Mouse (Mus musculus): ENCODE measurements around the gene Lsamp. TPM values are rescaled to one million over a fixed set of nuclear protein-coding genes. Genes with fewer than 3 reads are reported as not detected.

Gene Lsamp
- total RNA-seq, 2 experiments from 2014 or later: 15.1 to 15.6 TPM

- no peak for DNase-seq (ENCODE audit: low spot score in 2 of 2)
Measured at GRCm38 (mm10) chr16:40653508-40653907, 669.3 kb downstream of the Lsamp start.

GRCm38 (mm10) chr16:40656347-40656746 lies 672.2 kb downstream of the Lsamp start:
- no peak for DNase-seq (ENCODE audit: low spot score in 2 of 2)

GRCm38 (mm10) chr16:40656871-40657270 lies 672.7 kb downstream of the Lsamp start:
- no peak for DNase-seq (ENCODE audit: low spot score in 2 of 2)

GRCm38 (mm10) chr16:40685531-40685930 lies 701.4 kb downstream of the Lsamp start:
- DNase-seq (ENCODE audit: low spot score in 2 of 2): no peak

GRCm38 (mm10) chr16:40692292-40692691 lies 708.1 kb downstream of the Lsamp start:
- no peak for DNase-seq (ENCODE audit: low spot score in 2 of 2)

- DNase-seq (ENCODE audit: low spot score in 2 of 2): no peak
Measured at GRCm38 (mm10) chr16:40697253-40697652, 713.1 kb downstream of the Lsamp start.

- DNase-seq (ENCODE audit: low spot score in 2 of 2): no peak
Measured at GRCm38 (mm10) chr16:40708558-40708957, 724.4 kb downstream of the Lsamp start.

- no peak for DNase-seq (ENCODE audit: low spot score in 2 of 2)
Measured at GRCm38 (mm10) chr16:40709574-40709973, 725.4 kb downstream of the Lsamp start.

- no peak for DNase-seq (ENCODE audit: low spot score in 2 of 2)
Measured at GRCm38 (mm10) chr16:40710068-40710467, 725.9 kb downstream of the Lsamp start.

- no peak for DNase-seq (ENCODE audit: low spot score in 2 of 2)
Measured at GRCm38 (mm10) chr16:40710491-40710890, 726.3 kb downstream of the Lsamp start.

- DNase-seq (ENCODE audit: low spot score in 2 of 2): no peak
Measured at GRCm38 (mm10) chr16:40713725-40714124, 729.6 kb downstream of the Lsamp start.

- peak; percentile 22 to 40 for DNase-seq (ENCODE audit: low spot score in 2 of 2)
Measured at GRCm38 (mm10) chr16:40739015-40739414, 754.9 kb downstream of the Lsamp start.

GRCm38 (mm10) chr16:40739771-40740170 lies 755.6 kb downstream of the Lsamp start:
- DNase-seq (ENCODE audit: low spot score in 2 of 2): no peak

- DNase-seq (ENCODE audit: low spot score in 2 of 2): no peak
Measured at GRCm38 (mm10) chr16:40740273-40740672, 756.1 kb downstream of the Lsamp start.

GRCm38 (mm10) chr16:40827191-40827590 lies 843.0 kb downstream of the Lsamp start:
- no peak for DNase-seq (ENCODE audit: low spot score in 2 of 2)

GRCm38 (mm10) chr16:40831536-40831935 lies 847.4 kb downstream of the Lsamp start:
- no peak for DNase-seq (ENCODE audit: low spot score in 2 of 2)

GRCm38 (mm10) chr16:40841765-40842164 lies 857.6 kb downstream of the Lsamp start:
- DNase-seq (ENCODE audit: low spot score in 2 of 2): no peak

GRCm38 (mm10) chr16:40866733-40867132 lies 882.6 kb downstream of the Lsamp start:
- no peak for DNase-seq (ENCODE audit: low spot score in 2 of 2)

GRCm38 (mm10) chr16:40878301-40878700 lies 894.1 kb downstream of the Lsamp start:
- DNase-seq (ENCODE audit: low spot score in 2 of 2): no peak

- no peak for DNase-seq (ENCODE audit: low spot score in 2 of 2)
Measured at GRCm38 (mm10) chr16:40881942-40882341, 897.8 kb downstream of the Lsamp start.

- no peak for DNase-seq (ENCODE audit: low spot score in 2 of 2)
Measured at GRCm38 (mm10) chr16:40891338-40891737, 907.2 kb downstream of the Lsamp start.

- no peak for DNase-seq (ENCODE audit: low spot score in 2 of 2)
Measured at GRCm38 (mm10) chr16:40897768-40898327, 913.7 kb downstream of the Lsamp start.

GRCm38 (mm10) chr16:40907892-40908291 lies 923.7 kb downstream of the Lsamp start:
- no peak for DNase-seq (ENCODE audit: low spot score in 2 of 2)

- DNase-seq (ENCODE audit: low spot score in 2 of 2): no peak
Measured at GRCm38 (mm10) chr16:40914141-40914540, 930.0 kb downstream of the Lsamp start.

Measured in adrenal gland, postnatal 4 days (tissue).